Mouse (Mus musculus) G1E (cell line): ENCODE data around the gene Med25. TPM values are rescaled to one million over a fixed set of nuclear protein-coding genes. Genes with fewer than 3 reads are reported as not detected.

ENCODE experiments used
- ATAC-seq: 2 replicates; pipeline ENCODE4 v1.8.0; 2016; ENCODE audit warnings: mild to moderate bottlenecking; ENCODE audit not compliant: insufficient number of reproducible peaks, poor library complexity, low FRiP score, severe bottlenecking; ENCODE audit errors: extremely low read depth
- DNase-seq: peaks from one replicate; pipeline ENCODE4 v3.0.0; 2012; ENCODE audit warnings: low spot score
- H3K27me3 ChIP-seq: 2 replicates; pipeline ENCODE4 v1.6.1; 2012; ENCODE audit warnings: mild to moderate bottlenecking, low read length, inconsistent platforms; ENCODE audit not compliant: insufficient read depth
- H3K36me3 ChIP-seq: replicated peaks from 2 replicates; pipeline ENCODE3; 2012; ENCODE audit warnings: mild to moderate bottlenecking, inconsistent platforms
- H3K4me1 ChIP-seq: 2 replicates; pipeline ENCODE4 v1.6.1; 2012; ENCODE audit warnings: low read depth, low read length, inconsistent platforms, mixed read lengths; ENCODE audit not compliant: insufficient read depth
- H3K4me3 ChIP-seq: 2 replicates; pipeline ENCODE4 v1.5.1; 2012; ENCODE audit warnings: low read depth, mild to moderate bottlenecking, inconsistent platforms, low read length, moderate library complexity, mixed read lengths
- H3K9me3 ChIP-seq: replicated peaks from 2 replicates; pipeline ENCODE4 v1.6.1; 2012; ENCODE audit warnings: inconsistent platforms
- CTCF ChIP-seq: IDR thresholded peaks from 2 replicates; pipeline ENCODE4 v1.5.1; 2012; ENCODE audit warnings: low read depth, low read length, inconsistent platforms, mixed read lengths
- GATA1 ChIP-seq: IDR thresholded peaks from 2 replicates; pipeline ENCODE4 v1.6.1; 2012; ENCODE audit warnings: borderline replicate concordance, low read length, inconsistent platforms, mixed read lengths
- GATA2 ChIP-seq: IDR thresholded peaks from 2 replicates; pipeline ENCODE4 v1.6.1; 2012; ENCODE audit warnings: low read depth, low read length, inconsistent platforms, borderline replicate concordance
- POLR2AphosphoS5 ChIP-seq: IDR thresholded peaks from 2 replicates; pipeline ENCODE4 v1.6.1; 2012; ENCODE audit warnings: low read depth, low read length, inconsistent platforms; ENCODE audit not compliant: insufficient replicate concordance
- TAL1 ChIP-seq: conservative IDR thresholded peaks from 2 replicates; pipeline ENCODE4 v1.6.1; 2012; ENCODE audit warnings: low read depth, low read length, inconsistent platforms, mixed read lengths
- polyA plus RNA-seq: library from polyadenylated mRNA; stranded (reverse); fragments of >175 nt; gene quantifications from 2 replicates; pipeline ENCODE4 v1.2.3, GENCODE M21; 2012
- total RNA-seq, 2 experiments: library from RNA; stranded (forward) in 1 of 2; stranded (reverse) in 1 of 2; fragments of 200-1000 nt in 1 of 2; fragments of >200 nt in 1 of 2; fragmentation: Nextera tagmentation in 1 of 2; gene quantifications; 2 replicates each; pipeline ENCODE4 v1.2.3; 2014 to 2017

The Med25 gene
- total and polyA plus RNA-seq, 3 experiments, result 14.0 to 367 (median 96.6) TPM

DNA sequence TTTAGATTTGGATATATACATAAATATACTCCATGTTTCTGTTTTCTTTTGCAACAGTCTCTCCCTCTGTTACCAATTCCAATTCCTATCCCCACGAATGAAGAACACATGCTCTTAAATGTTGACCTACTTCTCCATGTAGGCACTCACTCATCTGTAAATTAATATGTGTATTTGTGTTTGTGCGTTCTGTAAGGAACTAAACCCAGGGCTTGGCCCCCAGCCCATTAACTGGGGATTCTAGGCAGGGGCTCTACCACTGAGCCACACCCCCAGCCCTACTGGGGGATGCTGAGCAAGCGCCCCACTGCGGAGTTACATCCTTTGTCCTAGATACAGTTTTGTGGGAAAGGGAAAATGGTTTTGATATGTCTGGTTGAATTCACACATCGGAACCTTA is 26.6 kb upstream of the Med25 start:
- TF ChIP-seq GATA2, result no peak
- no peak for TF ChIP-seq CTCF
- no peak for TF ChIP-seq TAL1
- TF ChIP-seq GATA1, result no peak
- TF ChIP-seq POLR2AphosphoS5, result no peak
- Histone ChIP-seq H3K4me3 (no peak overlapping the region), H3K9me3 (no peaks in the 10 kb centered on the region), H3K27me3 (no peaks in the 10 kb centered on the region), H3K36me3 (peaks cover 91% of the 10 kb centered on the region), H3K4me1 (peaks cover 18% of the 10 kb centered on the region)
- DNase-seq, result no peak
- no peak for ATAC-seq

DNA sequence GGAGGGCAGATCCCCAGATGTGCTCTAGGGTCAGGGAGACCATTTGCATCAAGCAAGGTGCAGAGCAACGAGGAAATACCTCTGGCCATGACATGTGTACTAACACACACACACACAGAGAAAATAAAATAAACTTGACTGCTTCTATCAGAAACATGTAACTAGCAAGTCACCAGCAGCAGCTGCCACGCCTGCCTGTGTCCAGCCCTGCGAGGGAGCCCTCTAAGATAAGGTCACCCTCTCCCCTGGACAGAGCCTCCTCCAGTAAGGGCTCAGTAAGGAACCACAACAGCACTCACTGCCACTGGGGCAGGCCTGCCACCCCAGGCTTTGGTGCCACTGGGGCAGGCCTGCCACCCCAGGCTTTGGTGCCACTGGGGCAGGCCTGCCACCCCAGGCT is 25.7 kb upstream of the Med25 start:
- no peak for TF ChIP-seq TAL1
- peaks cover 18% of the 10 kb centered on the region for H3K4me1 ChIP-seq

DNA sequence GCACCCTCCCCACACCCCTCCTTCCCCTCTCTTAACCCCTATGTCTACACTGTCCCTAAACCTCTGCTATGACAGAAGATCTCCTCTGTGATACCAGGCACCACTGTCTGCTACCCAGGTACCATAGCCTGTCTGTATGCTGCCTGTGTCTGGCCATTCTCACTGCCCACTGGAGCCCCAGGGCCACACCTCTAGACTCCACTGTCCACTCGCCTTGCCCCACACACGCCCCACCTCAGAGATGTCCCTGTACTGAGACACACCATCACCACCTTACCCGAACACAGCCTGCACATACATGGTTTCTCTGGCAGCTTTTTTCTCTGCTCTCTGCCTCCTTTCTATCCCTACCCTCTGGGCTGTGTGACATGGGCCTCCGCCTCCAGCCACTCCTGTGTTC is 24.4 kb upstream of the Med25 start:
- TF ChIP-seq CTCF (no peak), POLR2AphosphoS5 (no peak), GATA1 (no peak), GATA2 (no peak), TAL1 (no peak)
- Histone ChIP-seq H3K27me3 (no peaks in the 10 kb centered on the region), H3K4me3 (no peak overlapping the region), H3K36me3 (peaks cover 95% of the 10 kb centered on the region), H3K4me1 (peaks cover 11% of the 10 kb centered on the region), H3K9me3 (no peaks in the 10 kb centered on the region)
- DNase-seq (no peak), ATAC-seq (no peak)

More for the DNA sequence above, 25.7 kb upstream of the Med25 start:
- DNase-seq, result no peak
- no peaks in the 10 kb centered on the region for H3K9me3 ChIP-seq
- ATAC-seq, result no peak
- peaks cover 94% of the 10 kb centered on the region for H3K36me3 ChIP-seq
- no peaks in the 10 kb centered on the region for H3K27me3 ChIP-seq
- no peak overlapping the region for H3K4me3 ChIP-seq

DNA sequence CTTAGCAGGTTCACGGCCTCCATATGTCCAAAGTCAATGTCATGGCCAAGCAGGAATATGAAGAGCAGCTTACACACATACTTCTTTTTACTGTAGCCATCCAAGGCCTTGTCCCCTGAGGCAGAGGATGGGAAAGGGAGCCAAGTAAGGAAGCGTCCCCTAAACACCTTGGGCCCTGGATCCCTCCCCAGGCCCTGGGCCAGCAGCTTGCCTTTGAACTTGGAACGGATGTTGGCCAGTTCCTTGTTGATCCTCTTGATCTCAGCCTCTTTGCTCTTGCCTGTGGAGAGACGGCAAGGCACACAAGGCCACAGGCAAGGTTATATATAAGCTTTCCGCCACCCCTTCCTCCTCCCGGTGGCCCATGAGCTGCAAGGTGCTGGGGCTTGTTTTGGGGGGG is 23.7 kb upstream of the Med25 start:
- no peak for DNase-seq
- H3K36me3 ChIP-seq, result peaks cover 96% of the 10 kb centered on the region

DNA sequence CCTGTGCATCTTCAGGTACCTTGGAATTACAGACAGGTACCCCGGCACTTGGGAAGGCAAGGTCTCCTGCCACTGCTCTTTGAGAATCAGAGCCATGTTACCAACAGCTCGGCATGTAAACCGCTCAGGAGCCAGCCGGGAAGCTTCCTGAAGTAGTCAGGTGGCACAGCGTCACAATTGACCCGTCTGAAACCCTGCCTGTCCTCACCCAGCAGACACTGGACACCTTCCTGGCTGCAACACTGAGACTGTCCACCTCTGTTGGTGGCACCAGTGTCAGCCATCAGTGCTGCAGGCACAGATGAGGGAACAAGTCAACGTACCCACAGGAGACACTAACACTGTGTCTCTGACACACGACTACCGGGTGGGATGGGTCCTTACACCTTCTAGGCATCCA is 22.8 kb upstream of the Med25 start:
- Histone ChIP-seq H3K4me3 (no peak overlapping the region), H3K9me3 (no peaks in the 10 kb centered on the region), H3K27me3 (no peaks in the 10 kb centered on the region), H3K36me3 (peaks cover 96% of the 10 kb centered on the region), H3K4me1 (peaks cover 7% of the 10 kb centered on the region)
- ATAC-seq (no peak), DNase-seq (no peak)
- TF ChIP-seq GATA2, result no peak
- TF ChIP-seq GATA1, result no peak

More for the DNA sequence above, 23.7 kb upstream of the Med25 start:
- TF ChIP-seq GATA1 (no peak), GATA2 (no peak), CTCF (no peak), TAL1 (no peak), POLR2AphosphoS5 (no peak)
- ATAC-seq, result no peak
- Histone ChIP-seq H3K9me3 (no peaks in the 10 kb centered on the region), H3K4me3 (no peak overlapping the region), H3K27me3 (no peaks in the 10 kb centered on the region), H3K4me1 (peaks cover 7% of the 10 kb centered on the region)

DNA sequence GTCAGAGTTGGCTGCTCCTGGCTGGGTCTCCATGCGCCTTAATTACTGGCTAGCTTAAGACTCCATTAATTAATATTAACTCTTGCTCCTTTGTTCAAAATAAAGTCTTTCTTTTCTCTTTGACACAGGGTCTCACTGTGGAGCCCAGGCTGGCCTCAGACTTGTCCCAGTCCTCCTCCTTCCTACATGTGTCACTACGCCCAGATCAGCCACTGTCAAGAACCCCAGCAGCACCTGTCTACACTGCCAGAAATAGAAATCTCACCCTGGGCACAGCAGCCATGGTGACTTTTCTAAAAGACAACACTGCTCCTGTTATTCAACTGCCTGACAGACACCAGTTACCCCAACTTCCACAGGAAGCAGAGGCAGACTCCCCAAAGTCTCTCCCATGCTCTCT is 21.9 kb upstream of the Med25 start:
- no peaks in the 10 kb centered on the region for H3K9me3 ChIP-seq
- peaks cover 98% of the 10 kb centered on the region for H3K36me3 ChIP-seq
- H3K4me1 ChIP-seq, result peaks cover 7% of the 10 kb centered on the region
- no peak overlapping the region for H3K4me3 ChIP-seq
- no peak for TF ChIP-seq GATA2
- TF ChIP-seq GATA1, result no peak
- no peak for ATAC-seq
- DNase-seq, result no peak
- H3K27me3 ChIP-seq, result no peaks in the 10 kb centered on the region

DNA sequence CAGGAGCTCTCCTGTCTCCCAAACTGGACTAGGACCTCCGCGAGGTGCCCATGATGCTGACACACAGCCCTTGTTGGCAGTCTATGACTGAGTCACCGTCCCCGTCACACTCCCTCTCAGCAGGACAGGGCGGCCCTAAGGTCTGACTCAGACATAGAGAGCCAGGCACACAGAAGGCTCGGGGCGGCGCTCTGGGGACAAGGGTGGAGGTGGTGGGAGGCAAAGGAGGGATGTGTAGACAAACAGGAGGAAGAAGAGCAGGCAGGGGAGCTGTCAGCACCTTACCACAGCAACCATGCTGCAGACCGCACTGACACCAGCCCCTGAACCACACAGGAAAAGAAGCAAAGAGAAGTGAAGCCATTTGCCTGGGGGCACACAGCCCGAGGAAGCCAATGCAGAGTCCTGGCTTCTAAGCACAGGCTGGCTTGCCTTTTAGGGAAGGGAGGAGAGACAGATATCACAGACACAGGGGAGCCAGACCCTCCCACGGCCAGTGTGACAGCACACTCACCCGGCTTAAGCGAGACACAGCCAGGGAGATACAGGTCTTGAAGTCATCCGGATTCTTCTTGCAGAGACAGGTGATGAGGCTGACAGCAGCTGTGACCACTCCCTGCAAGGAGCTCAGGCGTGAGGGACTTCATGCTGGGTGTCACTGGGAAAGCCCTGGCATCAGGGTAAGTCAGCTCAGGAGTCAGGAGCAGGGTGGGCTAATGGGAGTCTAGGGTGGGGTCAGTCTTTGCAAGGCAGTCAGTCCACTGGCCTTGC is 16.4 kb upstream of the Med25 start:
- Histone ChIP-seq H3K4me1 (peaks cover 10% of the 10 kb centered on the region; the same call in 1 of the 2 replicates), H3K4me3 (no peak overlapping the region), H3K9me3 (no peaks in the 10 kb centered on the region), H3K36me3 (peaks cover 99% of the 10 kb centered on the region), H3K27me3 (no peaks in the 10 kb centered on the region)
- no peak for TF ChIP-seq TAL1
- TF ChIP-seq GATA2, result no peak
- TF ChIP-seq POLR2AphosphoS5, result no peak
- no peak for TF ChIP-seq CTCF
- no peak for TF ChIP-seq GATA1
- DNase-seq (no peak), ATAC-seq (no peak)
